Mouse (Mus musculus): ENCODE data around the gene Cyp2a5.
"Not testable (repeated sequence)": the region's sequence is repeated elsewhere in the genome, so short reads cannot be mapped to it uniquely, and the experiment has no call there.

Cyp2a5 gene

GRCm38 (mm10) chr7:26835059-26835458 is at the start of gene Cyp2a5:
Cyp2a5 (plus strand) TSS chr7:26835305.
- not testable (repeated sequence) for DNase-seq (ENCODE audit: low read depth, low spot score)

DNA sequence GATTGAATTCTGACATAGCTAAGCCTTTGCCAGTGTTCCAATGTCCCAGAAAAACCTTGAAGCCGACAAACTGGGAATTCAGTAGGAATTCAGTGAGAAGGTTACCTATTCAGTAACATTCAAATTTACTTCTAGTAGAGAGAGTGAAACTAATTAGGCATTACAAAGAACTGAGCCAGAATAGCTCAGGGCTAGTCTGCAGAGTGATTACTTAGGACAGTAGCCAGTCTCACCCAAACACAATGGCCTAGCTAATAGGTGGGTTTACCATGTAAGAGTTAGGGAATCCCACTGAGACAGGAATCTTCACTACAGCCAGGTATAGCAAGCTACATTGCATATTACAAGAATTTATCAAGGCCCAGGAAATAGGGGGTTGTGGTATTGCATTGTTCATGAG is 49.1 kb upstream of the Cyp2a5 start:
- not testable (repeated sequence) for DNase-seq (ENCODE audit: low read depth, low spot score)

GRCm38 (mm10) chr7:26789984-26790383 is 45.1 kb upstream of the Cyp2a5 start:
- DNase-seq (ENCODE audit: low read depth, low spot score), result no peak

GRCm38 (mm10) chr7:26800104-26800503 is 35.0 kb upstream of the Cyp2a5 start:
- DNase-seq (ENCODE audit: low read depth, low spot score), result no peak

- no peak for DNase-seq (ENCODE audit: low read depth, low spot score)
These were observed 34.1 kb upstream of the Cyp2a5 start for GRCm38 (mm10) chr7:26800996-26801395.

DNA sequence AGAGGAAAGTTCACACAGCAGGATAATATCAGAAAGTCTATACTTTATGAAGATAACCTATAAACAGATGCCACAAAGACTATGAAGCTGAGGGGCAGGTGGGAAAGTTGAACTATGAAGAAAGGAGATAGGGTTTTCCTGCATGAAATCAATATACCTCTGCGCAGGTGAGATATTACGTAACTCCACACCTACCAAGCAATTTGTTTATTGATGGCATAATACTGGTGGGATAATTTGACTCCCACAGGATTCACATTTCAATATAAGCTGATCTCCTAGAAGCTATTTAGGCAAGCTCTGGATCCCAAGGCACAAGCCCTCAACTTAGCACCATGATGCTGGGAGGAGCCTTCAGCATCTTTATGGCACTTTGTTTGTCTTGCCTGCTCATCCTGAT is 26.5 kb upstream of the Cyp2a5 start, which contains the start of gene Cyp2g1:
TSS of gene Cyp2g1 (plus strand) at position 301 of the 400 bp plus-strand sequence.
- DNase-seq (ENCODE audit: low read depth, low spot score), result no peak

GRCm38 (mm10) chr7:26831556-26832292 is 3.4 kb upstream of the Cyp2a5 start:
- not testable (repeated sequence) for DNase-seq (ENCODE audit: low read depth, low spot score)

DNA sequence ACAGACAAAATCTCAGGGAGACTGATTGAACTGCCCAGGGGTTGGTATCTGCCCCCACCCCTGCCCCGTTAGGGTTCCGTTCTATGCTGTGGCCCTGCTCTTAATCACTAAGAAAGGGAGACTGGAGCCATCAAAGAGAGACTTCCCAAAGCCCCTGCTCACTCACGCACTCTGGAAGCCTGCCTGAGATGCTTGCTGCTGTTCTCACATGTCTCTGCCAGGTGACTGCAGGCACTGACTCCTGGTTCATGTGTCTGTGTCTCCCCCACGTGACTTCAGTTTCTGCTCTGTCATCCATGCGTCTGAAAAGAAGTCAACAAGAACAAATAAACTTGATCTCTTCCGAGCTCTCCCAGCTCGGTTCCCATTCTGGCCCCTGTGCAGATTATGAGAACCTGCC is 2.4 kb upstream of the Cyp2a5 start:
- not testable (repeated sequence) for DNase-seq (ENCODE audit: low read depth, low spot score)

DNA sequence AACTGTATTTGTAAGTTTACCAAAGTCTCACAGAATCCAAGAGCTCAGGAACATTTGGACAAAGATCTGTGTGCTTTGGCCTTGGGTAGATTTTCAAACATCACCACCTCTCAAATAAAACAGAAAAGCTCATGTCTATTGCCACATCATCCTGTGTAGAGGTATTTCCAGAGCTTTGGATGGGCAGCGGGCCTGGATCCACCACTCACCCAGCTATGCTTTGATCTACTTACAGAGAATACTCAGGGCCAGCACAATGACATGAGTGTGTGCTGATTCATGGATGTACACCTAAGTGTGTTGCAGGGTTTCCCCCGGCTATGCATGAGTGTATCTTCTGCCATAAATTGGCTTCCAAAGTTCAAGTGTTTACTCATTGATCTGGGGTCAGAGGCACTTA is 8.3 kb downstream of the Cyp2a5 start:
- not testable (repeated sequence) for DNase-seq (ENCODE audit: low read depth, low spot score)

- not testable (repeated sequence) for DNase-seq (ENCODE audit: low read depth, low spot score)
These were observed 15.0 kb downstream of the Cyp2a5 start for GRCm38 (mm10) chr7:26850063-26850462.

DNA sequence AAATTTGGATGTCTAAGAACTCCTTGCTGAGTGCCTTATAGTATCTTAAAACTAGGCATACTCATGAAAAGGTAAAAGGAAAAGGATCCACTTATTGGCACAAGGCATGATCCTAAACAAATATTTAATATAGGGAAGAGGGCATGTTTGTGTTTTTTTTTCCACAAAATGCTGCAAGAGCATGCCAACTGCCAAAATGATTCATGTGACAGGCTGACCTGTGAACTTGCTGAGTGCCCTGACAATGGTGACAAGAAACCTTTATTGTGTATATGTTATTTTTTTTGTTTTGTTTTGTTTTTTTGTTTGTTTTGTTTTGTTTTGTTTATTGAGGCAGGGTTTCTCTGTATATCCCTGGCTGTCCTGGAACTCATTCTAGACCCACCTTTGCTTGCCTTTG is 43.5 kb downstream of the Cyp2a5 start:
- not testable (repeated sequence) for DNase-seq (ENCODE audit: low read depth, low spot score)

GRCm38 (mm10) chr7:26880600-26880999 is 45.5 kb downstream of the Cyp2a5 start:
- DNase-seq (ENCODE audit: low read depth, low spot score), result not testable (repeated sequence)

All from embryo, embryonic 11.5 days (tissue).